Mouse (Mus musculus): ENCODE results near the gene Ascl5.
A peak's percentile ranks its signal among the peaks of the same experiment; 100 is the strongest.

The Ascl5 gene

DNA sequence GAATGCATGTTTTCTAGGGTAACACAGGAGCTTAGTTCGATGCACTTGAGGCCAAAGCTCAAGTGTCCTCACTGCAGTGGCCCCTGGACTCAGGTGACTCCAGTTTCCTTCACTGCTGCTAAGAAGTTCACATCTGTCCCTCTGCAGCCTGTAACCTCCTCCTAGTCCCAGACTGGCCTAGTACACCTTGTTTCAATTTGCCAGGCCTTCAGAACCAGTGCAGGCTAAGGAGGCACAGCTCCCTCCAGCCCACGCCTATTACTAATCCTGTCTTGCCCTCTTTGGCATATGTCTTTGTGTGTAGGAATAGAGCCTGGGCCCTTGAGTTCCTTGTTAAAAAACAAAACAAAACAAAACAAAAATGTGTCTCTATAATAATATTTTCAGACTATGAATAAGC lies 33.3 kb upstream of the Ascl5 start:
- Histone ChIP-seq H3K4me1 (replicated peaks; ENCODE audit: low read depth, low read length) (peaks cover 16% of the 10 kb centered on the region), H3K4me3 (replicated peaks; ENCODE audit: low read length) (0 out of 2 replicates have a peak overlapping the region, but pooled peaks have one; percentile 90), H3K27me3 (ENCODE audit: insufficient read depth, low read length) (no peaks in the 10 kb centered on the region), H3K9me3 (ENCODE audit: low read length) (no peaks in the 10 kb centered on the region), H3K36me3 (ENCODE audit: insufficient read depth, low read length) (peaks cover 25% of the 10 kb centered on the region)
- TF ChIP-seq POU5F1 (IDR thresholded peaks at IDR 0.05; ENCODE audit: borderline replicate concordance, low read length): no peak
- TF ChIP-seq CTCF (conservative IDR thresholded peaks at IDR 0.05; ENCODE audit: low read length): no peak
- TF ChIP-seq NANOG (IDR thresholded peaks at IDR 0.05; ENCODE audit: borderline replicate concordance, low read length): no peak

DNA sequence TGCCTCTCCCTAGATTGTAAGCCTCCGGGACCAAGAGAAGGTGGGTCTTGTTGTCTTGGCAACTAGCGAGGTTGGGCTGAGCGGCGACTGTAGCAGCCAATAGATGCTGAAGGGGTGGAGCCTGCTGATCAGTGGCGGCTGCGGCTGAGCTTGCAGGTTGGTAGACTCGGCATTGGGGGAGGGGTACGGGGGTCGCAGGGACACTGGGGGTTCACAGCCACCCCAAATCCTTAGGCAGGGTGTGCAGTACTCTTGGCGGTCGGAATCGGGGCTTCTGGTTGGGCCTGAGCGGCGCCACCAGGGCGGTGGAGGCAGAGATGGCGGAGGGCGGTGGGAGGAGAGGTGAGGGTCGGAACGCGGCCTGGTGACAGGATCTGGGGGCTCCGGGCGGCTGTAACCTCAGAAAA lies 32.7 kb upstream of the Ascl5 start:
- Histone ChIP-seq H3K36me3 (ENCODE audit: insufficient read depth, low read length) (peaks cover 31% of the 10 kb centered on the region), H3K4me3 (replicated peaks; ENCODE audit: low read length) (peak overlapping the region; percentile 90), H3K4me1 (replicated peaks; ENCODE audit: low read depth, low read length) (peaks cover 16% of the 10 kb centered on the region), H3K27me3 (ENCODE audit: insufficient read depth, low read length) (no peaks in the 10 kb centered on the region), H3K9me3 (ENCODE audit: low read length) (no peaks in the 10 kb centered on the region)
- TF ChIP-seq NANOG (IDR thresholded peaks at IDR 0.05; ENCODE audit: borderline replicate concordance, low read length) (no peak), POU5F1 (IDR thresholded peaks at IDR 0.05; ENCODE audit: borderline replicate concordance, low read length) (no peak), CTCF (conservative IDR thresholded peaks at IDR 0.05; ENCODE audit: low read length) (no peak)

DNA sequence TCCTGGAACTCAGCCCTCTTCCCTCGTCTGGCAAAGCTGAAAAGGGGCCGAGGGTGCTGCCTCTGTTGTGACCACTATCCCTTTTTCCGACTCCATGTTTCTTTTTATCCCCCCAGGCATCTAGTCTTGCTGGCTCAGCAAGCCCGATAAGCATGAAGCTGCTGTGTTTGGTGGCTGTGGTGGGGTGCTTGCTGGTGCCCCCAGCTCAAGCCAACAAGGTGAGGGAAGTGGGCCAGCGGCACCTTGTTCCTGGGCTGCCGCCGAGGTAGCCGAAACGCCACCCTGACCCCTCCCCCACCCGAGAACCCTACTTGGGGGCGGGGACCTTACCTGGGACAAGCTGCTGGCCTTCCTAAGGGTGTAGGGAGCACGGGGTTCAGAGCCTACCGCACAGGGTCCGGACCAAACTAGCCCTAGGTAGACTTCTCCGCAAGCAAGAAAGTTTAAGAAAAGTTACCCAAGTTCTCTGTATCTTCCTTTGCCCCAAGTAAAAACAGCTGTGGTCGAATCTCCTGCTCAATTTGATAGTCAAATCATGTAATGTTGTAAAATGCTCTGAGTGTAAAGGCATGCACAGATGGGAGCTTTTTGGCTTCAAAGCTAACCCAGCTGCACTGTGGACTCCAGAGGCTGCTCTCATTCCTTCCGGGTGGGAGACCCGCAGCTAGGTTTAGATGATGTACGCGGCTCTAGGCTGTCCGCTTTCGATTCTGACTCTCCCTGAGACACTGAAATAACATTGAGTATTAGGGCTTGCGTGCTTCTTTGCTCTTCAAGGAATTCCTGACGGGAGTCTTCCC lies 32.0 kb upstream of the Ascl5 start:
- no peak for TF ChIP-seq NANOG (IDR thresholded peaks at IDR 0.05; ENCODE audit: borderline replicate concordance, low read length)
- TF ChIP-seq CTCF (conservative IDR thresholded peaks at IDR 0.05; ENCODE audit: low read length): no peak
- TF ChIP-seq POU5F1 (IDR thresholded peaks at IDR 0.05; ENCODE audit: borderline replicate concordance, low read length): no peak
- Histone ChIP-seq H3K4me3 (replicated peaks; ENCODE audit: low read length) (peak overlapping the region; percentile 90), H3K4me1 (replicated peaks; ENCODE audit: low read depth, low read length) (peaks cover 16% of the 10 kb centered on the region), H3K36me3 (ENCODE audit: insufficient read depth, low read length) (peaks cover 36% of the 10 kb centered on the region), H3K9me3 (ENCODE audit: low read length) (no peaks in the 10 kb centered on the region), H3K27me3 (ENCODE audit: insufficient read depth, low read length) (no peaks in the 10 kb centered on the region)

DNA sequence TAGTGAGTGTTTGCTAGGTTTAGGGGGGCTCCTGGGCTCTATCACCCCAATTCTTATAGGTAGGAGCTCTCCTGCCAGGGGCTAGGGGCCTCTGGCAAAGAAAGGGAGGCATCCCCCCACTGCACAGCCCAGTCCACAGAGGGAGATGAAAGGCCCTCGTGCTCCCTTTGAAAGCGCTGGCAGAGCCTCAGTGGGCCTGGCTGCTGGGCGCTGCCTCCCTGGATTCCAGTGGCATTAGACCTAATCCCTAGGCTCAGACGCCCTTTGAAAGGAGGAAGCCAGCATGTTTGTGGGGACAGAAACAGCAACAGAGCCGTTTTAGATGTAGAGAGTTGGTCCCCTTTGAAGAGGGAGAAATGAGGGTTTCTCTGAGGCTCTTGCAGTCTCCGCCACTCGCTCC lies 20.4 kb upstream of the Ascl5 start:
- H3K4me3 ChIP-seq (replicated peaks; ENCODE audit: low read length): no peak overlapping the region
- no peaks in the 10 kb centered on the region for H3K27me3 ChIP-seq (ENCODE audit: insufficient read depth, low read length)
- H3K36me3 ChIP-seq (ENCODE audit: insufficient read depth, low read length): peaks cover 92% of the 10 kb centered on the region
- peaks cover 7% of the 10 kb centered on the region for H3K4me1 ChIP-seq (replicated peaks; ENCODE audit: low read depth, low read length)
- no peaks in the 10 kb centered on the region for H3K9me3 ChIP-seq (ENCODE audit: low read length)
- TF ChIP-seq NANOG (IDR thresholded peaks at IDR 0.05; ENCODE audit: borderline replicate concordance, low read length): no peak
- TF ChIP-seq CTCF (conservative IDR thresholded peaks at IDR 0.05; ENCODE audit: low read length): no peak
- no peak for TF ChIP-seq POU5F1 (IDR thresholded peaks at IDR 0.05; ENCODE audit: borderline replicate concordance, low read length)

DNA sequence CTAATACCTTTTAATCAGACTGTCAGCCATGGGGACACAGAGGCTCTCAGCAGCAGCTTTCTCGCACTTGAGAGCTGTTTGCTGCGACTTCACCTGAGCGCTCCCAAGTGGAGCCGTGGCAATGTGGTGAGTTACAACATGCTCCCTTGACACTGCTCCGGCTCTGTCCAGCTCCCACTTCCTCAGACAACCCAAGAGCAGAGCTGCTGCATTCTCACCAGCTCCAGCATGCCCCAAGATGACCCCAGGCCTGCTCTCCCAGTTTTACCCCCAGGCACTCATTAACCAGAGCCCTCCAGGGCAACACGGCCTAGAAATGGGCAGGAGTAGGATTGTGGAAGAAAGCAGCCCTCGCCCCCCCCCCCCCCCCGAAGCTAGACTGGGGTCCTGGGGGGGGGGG lies 18.9 kb upstream of the Ascl5 start:
- no peak for TF ChIP-seq NANOG (IDR thresholded peaks at IDR 0.05; ENCODE audit: borderline replicate concordance, low read length)
- TF ChIP-seq CTCF (conservative IDR thresholded peaks at IDR 0.05; ENCODE audit: low read length): no peak
- no peak for TF ChIP-seq POU5F1 (IDR thresholded peaks at IDR 0.05; ENCODE audit: borderline replicate concordance, low read length)
- Histone ChIP-seq H3K36me3 (ENCODE audit: insufficient read depth, low read length) (peaks cover 80% of the 10 kb centered on the region), H3K9me3 (ENCODE audit: low read length) (no peaks in the 10 kb centered on the region), H3K27me3 (ENCODE audit: insufficient read depth, low read length) (no peaks in the 10 kb centered on the region), H3K4me1 (replicated peaks; ENCODE audit: low read depth, low read length) (peaks cover 7% of the 10 kb centered on the region), H3K4me3 (replicated peaks; ENCODE audit: low read length) (no peak overlapping the region)

DNA sequence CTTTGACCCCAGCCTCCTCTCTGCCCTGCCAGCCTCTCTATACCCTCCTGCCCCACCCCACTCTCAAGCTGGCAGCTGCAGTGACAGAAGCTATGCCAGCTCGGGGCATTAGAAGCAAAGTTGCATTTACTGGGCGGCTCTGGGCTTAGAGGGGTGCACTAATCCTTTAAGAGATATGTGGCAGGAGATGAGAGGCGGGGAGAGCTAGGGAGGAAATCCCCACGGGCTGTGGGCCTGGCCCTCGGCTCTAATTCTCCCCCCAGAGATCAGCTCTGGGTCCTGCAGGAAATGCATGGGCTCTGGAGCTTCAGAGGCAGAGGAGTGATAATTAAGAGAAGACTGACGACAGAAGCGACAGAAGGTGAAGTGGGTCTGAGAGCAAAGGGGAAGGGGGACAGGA lies 17.6 kb upstream of the Ascl5 start:
- Histone ChIP-seq H3K4me1 (replicated peaks; ENCODE audit: low read depth, low read length) (peaks cover 7% of the 10 kb centered on the region), H3K9me3 (ENCODE audit: low read length) (no peaks in the 10 kb centered on the region), H3K36me3 (ENCODE audit: insufficient read depth, low read length) (peaks cover 67% of the 10 kb centered on the region), H3K4me3 (replicated peaks; ENCODE audit: low read length) (no peak overlapping the region), H3K27me3 (ENCODE audit: insufficient read depth, low read length) (no peaks in the 10 kb centered on the region)
- TF ChIP-seq POU5F1 (IDR thresholded peaks at IDR 0.05; ENCODE audit: borderline replicate concordance, low read length) (no peak), CTCF (conservative IDR thresholded peaks at IDR 0.05; ENCODE audit: low read length) (no peak)

DNA sequence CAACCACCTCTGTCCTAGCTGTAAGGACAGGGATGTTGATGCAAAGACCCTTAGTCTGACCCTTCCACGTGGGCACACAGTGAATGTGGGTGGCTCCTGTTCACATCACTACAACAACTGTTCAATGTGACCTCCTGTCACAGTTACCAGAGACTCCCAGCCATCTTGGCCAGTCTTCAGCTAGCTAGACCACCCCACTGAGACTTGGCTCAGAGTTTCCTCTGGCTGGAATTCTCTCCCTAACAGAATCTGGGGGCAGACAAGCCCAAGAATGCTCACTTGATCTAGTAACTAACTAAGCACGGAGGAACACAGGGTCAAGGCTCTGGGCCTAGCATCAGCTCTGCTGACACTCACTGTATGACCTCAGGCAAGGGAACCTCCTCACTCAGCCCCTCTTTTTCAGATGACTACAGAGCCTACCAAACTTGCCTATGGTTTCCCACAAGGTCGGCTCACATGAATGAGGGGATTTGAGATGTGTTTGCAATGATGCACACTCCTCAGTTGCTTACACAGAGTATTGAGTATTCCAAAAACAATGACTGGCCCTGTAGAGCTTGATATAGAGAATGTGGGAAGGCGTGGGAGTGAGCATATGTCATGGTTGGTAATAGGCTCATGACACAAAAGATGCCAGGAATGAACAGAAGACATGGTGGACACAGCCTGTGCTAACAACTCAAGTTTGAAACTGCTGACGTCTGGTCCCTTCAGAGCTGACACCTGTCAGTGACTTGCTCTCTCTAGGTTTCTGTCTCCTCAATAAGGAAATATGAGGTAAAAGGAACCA lies 11.7 kb upstream of the Ascl5 start:
- H3K27me3 ChIP-seq (ENCODE audit: insufficient read depth, low read length): peaks cover 28% of the 10 kb centered on the region
- peaks cover 5% of the 10 kb centered on the region; the same call in 1 of the 2 replicates for H3K4me1 ChIP-seq (replicated peaks; ENCODE audit: low read depth, low read length)
- peaks cover 16% of the 10 kb centered on the region for H3K36me3 ChIP-seq (ENCODE audit: insufficient read depth, low read length)
- H3K9me3 ChIP-seq (ENCODE audit: low read length): no peaks in the 10 kb centered on the region
- TF ChIP-seq CTCF (conservative IDR thresholded peaks at IDR 0.05; ENCODE audit: low read length) (no peak), POU5F1 (IDR thresholded peaks at IDR 0.05; ENCODE audit: borderline replicate concordance, low read length) (no peak), NANOG (IDR thresholded peaks at IDR 0.05; ENCODE audit: borderline replicate concordance, low read length) (no peak)
- no peak overlapping the region for H3K4me3 ChIP-seq (replicated peaks; ENCODE audit: low read length)

DNA sequence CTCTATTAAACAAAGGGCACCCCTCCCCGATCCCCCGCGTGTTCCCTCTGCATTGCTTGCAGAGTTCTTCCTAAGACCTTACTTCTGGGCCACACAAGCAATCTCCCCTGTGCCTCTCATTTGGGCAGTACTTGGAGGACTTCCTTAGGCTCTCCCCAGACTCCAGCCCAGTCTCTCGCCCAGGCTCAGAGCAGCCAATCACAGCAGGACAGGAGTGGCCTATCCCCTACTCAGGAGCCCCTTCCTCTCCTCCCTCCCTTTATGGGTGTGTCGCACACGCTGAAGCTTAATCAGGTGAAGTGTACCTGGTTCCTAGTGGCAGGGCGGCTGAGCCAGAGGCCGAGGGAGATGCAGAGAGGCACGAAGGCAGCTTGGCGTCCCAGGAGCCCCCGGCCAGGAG lies 10.2 kb upstream of the Ascl5 start:
- no peak for TF ChIP-seq POU5F1 (IDR thresholded peaks at IDR 0.05; ENCODE audit: borderline replicate concordance, low read length)
- TF ChIP-seq NANOG (IDR thresholded peaks at IDR 0.05; ENCODE audit: borderline replicate concordance, low read length): no peak
- TF ChIP-seq CTCF (conservative IDR thresholded peaks at IDR 0.05; ENCODE audit: low read length): no peak
- no peak overlapping the region for H3K4me3 ChIP-seq (replicated peaks; ENCODE audit: low read length)
- peaks cover under 1% of the 10 kb centered on the region; the same call in 1 of the 2 replicates for H3K36me3 ChIP-seq (ENCODE audit: insufficient read depth, low read length)
- peaks cover 5% of the 10 kb centered on the region; the same call in 1 of the 2 replicates for H3K4me1 ChIP-seq (replicated peaks; ENCODE audit: low read depth, low read length)
- H3K9me3 ChIP-seq (ENCODE audit: low read length): no peaks in the 10 kb centered on the region
- peaks cover 30% of the 10 kb centered on the region for H3K27me3 ChIP-seq (ENCODE audit: insufficient read depth, low read length)

Measured in E14TG2a.4 (cell line).